Mouse (Mus musculus) adrenal gland, postnatal 36 days (tissue): ENCODE results near the gene Hand2. TPM values are rescaled to one million over a fixed set of nuclear protein-coding genes. Genes with fewer than 3 reads are reported as not detected.
A peak's percentile ranks its signal among the peaks of the same experiment; 100 is the strongest.

Experiments used
- DNase-seq, 2 experiments: peaks; one replicate each; pipeline ENCODE4 v3.0.0; 2021; ENCODE audit warnings: mixed read lengths in 1 of 2
- total RNA-seq, 2 experiments: library from RNA; stranded (reverse); gene quantifications; 2 replicates each; pipeline ENCODE4 v1.2.3; 2021

Gene Hand2
- total RNA-seq, 2 experiments from 2014 or later: 26.4 to 27.5 TPM

- no peak for DNase-seq
These were observed 3.3 kb downstream of the Hand2 start for GRCm38 (mm10) chr8:57324091-57324490.

DNA sequence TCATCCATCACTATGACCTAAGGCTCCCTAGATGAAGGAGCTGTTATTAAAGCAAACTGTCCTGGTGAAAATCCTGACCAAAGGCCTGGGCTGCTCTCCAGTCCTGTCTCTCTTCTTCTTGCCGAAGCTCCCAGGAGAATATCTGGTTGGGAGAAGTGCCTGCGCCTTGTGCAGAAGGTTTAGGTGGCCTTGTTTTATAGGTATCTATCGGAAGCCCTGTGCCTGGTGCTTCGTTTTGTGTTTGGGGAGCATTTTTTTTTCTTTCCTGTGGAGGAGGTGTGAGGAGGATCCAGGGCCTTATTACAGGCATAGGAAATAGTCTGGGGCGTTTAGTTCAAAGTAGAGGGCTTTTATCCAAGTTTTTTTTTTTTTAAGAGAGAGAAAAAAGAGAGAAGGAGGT, 3.9 kb downstream of the Hand2 start:
- DNase-seq: no peak

GRCm38 (mm10) chr8:57325111-57325891, 4.5 kb downstream of the Hand2 start:
- no peak for DNase-seq

DNA sequence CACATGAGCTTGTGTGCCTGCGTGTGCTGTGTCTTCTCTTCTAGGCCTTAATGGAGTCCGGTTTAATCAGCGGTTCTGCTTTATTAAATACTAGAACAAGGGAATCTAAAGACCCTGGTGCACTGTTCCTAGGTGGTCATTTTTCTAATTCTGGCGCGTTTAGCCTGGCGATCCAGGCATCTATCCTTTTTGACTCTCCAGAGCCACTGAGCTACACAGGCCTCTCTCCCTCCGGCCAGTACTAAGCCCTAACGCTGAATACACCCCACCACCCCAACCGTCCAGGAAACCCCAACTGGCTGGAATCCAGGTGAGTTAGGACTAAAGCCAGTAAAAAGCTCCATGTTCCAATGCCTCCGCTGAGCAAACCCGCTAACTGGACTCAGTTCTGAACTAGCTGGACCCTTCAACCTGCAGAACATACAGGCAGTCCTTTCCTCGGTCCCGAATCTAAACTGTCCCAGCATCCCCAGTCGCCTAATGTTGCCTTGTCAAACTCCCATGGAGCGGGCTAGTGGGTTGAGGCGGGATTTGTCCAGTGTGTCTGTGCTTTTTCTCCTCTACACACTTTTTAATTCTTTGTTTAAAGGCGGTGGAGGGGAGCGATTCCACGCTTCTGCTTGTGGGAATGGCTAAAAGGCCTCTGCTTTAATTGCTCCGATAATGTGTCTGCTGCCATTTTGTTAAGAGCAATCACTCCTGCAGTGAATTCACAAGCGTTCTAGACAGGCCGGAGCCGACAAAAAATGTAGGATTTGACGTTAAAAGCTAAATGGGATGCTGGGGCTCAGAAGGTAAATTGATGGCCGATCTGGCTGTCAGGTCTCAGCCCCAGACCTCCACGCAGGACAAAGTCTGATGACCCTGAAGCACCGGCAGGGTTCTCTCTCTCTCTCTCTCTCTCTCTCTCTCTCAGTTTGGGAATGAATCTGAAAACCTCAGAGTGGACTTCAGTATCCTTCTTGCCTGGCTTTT, 5.6 kb downstream of the Hand2 start:
- DNase-seq: no peak

GRCm38 (mm10) chr8:57327281-57328160, 6.7 kb downstream of the Hand2 start:
- no peak for DNase-seq

DNA sequence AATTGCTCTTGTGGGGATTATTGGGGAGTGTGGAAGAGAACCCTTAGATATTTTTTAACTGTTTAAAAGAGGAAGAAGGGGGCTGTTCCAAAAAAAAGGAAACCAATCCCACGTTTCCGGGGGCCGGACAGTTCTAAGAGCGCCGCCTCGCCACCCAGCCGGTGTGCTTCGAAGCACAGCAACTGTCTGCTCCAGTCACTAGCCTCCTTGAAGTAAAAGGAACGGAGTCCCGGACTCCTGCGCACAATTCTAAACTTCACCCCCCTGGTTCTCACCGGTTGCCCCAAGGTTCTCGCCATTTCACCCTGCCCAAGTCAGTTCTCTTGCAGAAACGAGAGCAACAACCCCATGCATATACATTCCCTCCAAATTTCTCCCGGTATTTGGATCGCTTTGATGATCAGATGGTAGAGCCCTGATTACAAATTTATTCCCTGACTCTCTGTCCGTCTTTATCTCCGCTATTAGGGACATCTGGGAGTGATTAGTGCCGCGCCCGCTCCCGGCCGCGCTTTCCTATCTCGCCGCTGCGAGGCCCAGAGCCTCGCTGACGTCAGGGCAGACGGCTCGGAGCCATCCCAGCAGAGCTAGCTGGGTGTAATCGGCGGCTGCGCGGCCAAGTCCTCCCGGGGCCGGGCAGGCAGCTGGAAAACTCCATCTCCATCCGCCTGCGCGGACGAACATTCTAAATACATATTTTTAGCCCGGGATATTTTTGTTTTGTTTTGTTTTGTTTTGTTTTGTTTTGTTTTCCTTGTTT, 7.6 kb downstream of the Hand2 start:
- DNase-seq: peak; percentile 69 to 70

DNA sequence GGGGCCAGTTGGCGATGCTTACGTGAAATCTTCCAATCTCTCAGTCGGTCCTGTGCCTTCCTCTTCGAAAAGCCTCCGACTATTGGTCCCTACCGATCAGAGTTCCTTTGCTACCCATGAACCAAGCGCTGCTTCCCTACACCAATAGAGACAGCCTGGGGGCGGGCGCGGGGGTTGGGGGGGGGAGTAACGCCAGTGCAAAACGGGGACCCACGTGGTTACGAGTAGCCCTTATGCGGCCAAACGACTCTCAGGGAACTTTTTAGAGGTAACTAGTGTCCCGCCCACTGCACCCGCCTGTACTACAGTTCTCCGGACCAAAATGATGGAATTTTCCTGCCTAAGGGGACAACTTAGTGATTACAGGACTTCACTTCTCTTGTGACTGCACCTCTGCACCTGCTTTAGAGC, 8.2 kb downstream of the Hand2 start:
- DNase-seq: no peak

DNA sequence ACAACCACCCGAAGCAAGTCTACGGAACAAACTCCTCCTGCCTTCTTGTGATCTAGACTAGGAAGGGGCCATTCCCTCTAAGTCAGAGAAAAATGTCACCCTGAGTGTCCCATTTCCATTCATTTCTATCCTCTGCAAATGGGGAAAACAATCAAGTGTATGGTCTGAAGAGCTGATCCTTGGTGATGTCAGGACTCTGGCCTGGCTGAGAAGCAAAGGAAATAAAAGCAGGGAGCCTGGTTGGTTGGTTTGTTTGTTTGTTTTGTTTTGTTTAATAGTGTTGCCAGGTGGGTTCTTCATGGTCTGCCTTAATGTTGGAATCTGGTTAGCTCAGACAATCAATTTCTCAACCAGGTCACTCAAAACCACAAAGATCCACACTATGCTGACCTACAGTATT, 9.3 kb downstream of the Hand2 start:
- DNase-seq: no peak

DNA sequence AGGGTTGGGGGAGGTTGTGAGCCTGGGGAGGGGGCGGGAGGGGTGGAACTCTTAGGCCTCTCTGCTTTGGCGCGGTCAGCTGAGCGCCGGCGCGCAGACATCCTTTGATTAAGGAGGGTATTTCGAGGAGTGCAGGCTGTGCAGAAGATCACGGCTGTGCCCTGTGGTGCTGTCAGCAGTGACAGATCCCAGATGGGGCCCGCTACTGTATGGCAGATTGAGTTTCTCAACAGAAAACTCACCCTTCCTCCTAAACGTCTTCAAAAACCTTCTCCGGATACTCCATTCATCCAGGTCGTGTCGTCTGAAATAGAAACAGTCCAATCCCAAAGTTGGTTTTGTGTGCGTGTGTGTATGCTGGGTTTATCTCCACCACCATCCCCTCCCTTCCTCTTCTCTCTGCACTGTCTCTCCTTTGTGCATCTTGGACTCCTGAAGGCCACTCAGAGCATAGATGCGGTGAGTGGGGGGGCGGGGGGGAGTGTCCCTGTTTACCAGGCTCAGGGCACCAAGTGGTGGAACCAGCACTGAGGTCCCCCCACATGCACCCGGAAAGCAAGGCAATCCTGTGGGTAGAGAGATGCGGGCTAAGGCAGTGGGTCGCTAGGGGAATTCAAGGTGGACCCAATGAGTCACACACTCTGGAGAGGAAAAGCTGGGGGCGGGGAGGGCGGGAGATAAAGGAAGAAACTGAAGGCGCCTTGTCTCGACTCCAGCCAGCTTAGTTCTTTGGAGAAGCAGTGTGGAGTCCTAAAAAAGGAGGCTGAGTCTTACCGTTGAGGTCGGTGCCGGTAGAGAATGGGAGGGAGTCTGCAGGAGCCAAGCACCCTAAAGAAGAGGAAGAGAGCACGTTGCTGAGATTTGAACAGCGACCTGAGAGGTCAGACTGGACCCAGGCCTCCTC, 11.2 kb downstream of the Hand2 start:
- DNase-seq: no peak

DNA sequence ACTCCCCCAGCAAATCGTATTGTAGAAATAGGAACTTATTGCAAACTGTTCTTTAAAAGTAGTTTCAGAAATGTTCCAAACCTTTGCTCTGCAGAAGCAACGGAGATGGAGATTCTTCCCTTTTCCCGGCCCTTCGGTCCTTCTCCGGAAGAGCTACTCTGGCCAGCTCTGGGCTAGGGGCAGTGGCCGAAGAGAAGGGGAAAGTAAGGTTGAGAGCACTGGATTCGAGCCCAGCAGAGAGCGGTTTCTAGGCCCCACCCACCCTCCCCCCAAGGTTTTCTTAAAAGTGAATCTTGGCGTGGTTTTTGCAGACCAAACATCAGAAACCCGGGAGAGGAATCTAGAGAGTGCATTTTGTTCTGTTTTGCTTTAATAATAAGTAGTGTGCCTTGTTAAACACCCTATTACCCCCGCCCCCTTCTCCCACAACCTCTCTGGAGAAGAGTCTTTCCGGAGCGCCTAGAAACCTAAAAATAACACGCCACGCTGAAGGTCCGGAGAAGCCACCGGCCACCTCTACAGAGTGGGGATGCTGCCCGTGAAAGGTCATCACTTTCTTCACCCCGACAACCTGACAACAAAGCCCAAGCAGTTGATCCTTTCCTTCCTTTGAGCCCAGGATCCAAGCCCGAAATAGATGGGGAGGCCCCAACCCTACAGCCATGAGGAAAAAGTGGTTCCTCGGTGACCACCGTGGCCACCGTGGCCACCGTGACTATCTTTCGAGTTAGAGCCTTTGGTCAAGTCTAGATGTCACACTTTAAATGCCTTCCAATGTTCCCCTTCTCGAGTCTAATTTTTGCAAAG, 12.1 kb downstream of the Hand2 start:
- DNase-seq: no peak

DNA sequence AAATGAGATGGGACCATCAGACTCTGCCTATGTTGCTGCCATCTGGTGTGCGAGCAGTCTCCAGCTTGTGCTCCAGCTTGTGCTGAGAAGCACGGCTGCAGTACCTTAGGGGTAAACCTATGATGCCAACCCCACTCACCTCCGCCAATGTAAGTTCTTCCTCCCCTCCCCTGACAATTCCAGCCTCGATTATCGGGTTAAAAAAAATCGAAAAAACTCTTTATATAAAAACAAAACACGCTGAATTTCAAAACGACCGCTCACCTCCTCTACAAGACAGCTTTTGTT, 12.6 kb downstream of the Hand2 start:
- DNase-seq: no peak

- no peak for DNase-seq
These were observed 13.2 kb downstream of the Hand2 start for GRCm38 (mm10) chr8:57333795-57334551.

DNA sequence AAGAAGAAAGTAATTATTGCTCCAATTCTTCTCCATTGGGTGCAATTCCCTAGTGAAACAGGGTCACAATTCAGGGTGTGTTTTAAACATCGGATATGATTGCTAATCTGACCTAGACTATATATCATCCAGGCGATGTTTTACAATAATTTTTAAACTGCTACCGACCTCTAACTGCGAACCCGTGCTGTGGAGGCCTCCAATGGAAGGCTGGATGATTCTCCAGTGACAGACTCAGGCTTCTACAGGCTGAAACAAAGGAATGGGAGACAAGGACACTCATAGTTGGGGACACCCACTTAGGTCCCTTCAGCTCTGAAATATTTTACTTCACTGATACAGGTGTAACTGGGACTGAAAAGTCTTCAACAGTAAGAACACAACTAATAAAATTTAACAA, 13.9 kb downstream of the Hand2 start:
- DNase-seq: no peak

GRCm38 (mm10) chr8:57337271-57338030, 16.7 kb downstream of the Hand2 start:
- no peak for DNase-seq

DNA sequence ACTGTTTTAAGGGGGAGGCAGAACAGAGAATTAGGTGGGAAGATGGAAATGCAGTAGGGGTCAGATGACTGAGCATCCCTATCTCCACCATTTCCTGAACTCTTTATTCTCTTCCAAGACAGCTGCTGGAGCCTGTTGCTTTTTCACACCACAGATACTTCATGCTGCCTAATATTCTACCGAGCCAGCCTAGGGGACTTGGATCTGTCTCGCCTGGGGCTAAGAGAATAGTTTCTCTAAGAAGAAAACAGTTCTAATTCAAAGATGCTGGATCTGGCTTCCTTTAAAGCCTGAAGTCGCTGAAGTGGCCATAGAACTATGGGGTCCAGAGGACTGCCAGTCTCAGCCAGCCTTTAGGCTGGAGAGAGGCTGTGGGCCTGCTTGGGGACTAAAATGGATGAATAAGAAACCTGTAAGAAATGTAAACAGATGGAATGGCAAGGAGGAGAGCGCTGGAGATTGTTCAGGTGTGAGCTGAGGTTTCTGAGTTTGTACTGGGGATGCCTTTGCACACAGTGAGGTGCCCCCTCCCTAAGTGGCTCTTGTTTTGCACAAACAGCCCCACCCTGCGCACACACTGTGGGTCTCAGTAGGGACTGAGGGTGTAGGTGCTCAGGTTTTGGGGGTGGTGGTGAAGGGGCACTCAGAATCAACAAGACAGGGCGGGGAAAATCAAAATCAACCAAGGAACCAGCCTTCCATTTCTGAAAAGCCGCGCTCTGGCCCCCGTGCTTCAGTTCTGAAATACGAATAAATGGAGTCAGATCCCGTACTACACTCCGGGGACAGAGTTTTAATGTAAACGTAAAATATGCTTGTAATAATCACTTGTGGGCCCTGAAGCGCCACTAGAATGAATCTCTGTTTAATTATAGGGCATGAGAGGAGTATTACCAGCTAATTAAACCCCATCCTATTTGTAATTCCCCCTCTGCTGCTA, 19.2 kb downstream of the Hand2 start:
- DNase-seq: no peak

DNA sequence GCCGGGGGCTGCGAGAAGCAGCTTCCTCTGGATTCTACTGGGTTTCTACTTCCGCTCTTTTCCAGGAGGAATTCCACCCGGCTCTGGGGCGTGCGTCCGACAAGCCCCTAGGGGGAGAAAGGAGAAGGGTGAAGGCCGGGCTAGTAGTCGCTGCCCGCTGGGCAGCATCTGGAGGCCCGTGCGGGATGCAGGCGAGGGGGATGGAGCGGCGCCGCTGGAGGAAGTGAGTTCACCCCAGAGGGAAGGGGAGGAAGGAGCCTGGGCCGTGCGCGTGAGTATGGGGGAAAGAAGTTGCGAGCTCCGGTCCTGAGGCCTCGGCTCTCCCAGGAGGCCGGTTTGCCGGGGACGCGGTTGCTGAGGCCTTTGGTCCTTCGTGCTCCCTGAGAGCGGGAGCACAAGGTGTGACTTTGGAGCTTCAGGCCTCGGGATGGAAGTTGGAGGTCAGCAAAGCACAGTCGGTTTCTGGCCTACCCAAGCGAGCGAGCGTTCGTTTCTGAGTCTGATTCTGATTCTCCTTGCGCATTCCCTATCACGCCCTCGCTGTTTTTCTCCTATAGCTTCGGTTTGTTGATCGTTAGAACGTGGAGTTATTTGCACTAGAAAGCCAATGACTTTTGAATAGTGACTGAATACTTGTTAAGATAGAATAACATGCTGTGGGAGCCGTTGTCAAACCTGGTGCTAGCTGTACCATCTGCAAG, 20.2 kb downstream of the Hand2 start:
- no peak for DNase-seq
